In the genomic region with DNA sequence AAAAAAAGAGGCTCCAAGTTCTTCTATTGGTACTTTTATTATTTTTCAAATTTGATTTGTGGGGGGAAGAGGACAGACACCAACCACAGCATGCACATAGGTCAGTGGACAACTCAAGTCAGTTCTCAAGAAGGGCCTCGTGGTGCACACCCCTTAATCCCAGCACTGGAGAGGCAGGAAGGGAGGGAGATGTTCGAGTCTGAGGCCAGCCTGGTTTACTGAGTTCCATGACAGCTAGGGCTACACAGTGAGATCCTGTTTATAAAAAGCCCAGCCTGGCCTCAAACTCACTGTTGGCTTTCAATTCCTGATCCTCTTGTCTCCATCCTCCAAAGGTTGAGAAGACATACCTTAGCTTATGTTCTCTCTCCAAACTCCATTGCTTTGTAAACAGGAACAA, we compare ENCODE assay signal across 26 mouse cellular contexts. TPM values are rescaled to one million over a fixed set of nuclear protein-coding genes. Genes with fewer than 3 reads are reported as not detected.
A peak's percentile ranks its signal among the peaks of the same experiment; 100 is the strongest.
DNase-seq lines count a peak whose midpoint lies in the region; ATAC-seq and TF ChIP-seq lines count a peak whose summit lies in the region.
"Had no signal": no experiment of that assay in that cellular context is flagged by ENCODE, and none has a peak within 500 bp of the region (broad histone marks: within the 10 kb centered on the region; RNA-seq: fewer than 3 reads in every experiment).

No protein-coding gene starts in this region.

- no peaks in the 10 kb centered on the region for H3K4me1 ChIP-seq in intestine, embryonic 15.5 days (replicated peaks)
- no peaks in the 10 kb centered on the region for H3K4me1 ChIP-seq in intestine, postnatal 0 days (replicated peaks; ENCODE audit: control insufficient read depth, insufficient read depth, low read length)
- H3K4me1 ChIP-seq in midbrain, embryonic 11.5 days (ENCODE audit: control insufficient read depth, insufficient read depth, low read length), result no peaks in the 10 kb centered on the region
- peaks cover 4% of the 10 kb centered on the region; the same call in 1 of the 2 replicates for H3K4me1 ChIP-seq in midbrain, embryonic 13.5 days (replicated peaks)
- no peaks in the 10 kb centered on the region for H3K4me1 ChIP-seq in liver, postnatal 0 days (ENCODE audit: insufficient read depth)
- H3K4me1 ChIP-seq: limb, embryonic 12.5 days; neural tube, embryonic 15.5 days; stomach, embryonic 15.5 days had no signal

- no peak overlapping the region for H3K27ac ChIP-seq in intestine, embryonic 15.5 days
- no peak overlapping the region for H3K27ac ChIP-seq in intestine, postnatal 0 days (ENCODE audit: low read depth, low read length)
- no peak overlapping the region for H3K27ac ChIP-seq in midbrain, embryonic 11.5 days (ENCODE audit: low read depth, low read length)
- no peak overlapping the region for H3K27ac ChIP-seq in midbrain, embryonic 13.5 days
- H3K27ac ChIP-seq in liver, postnatal 0 days (ENCODE audit: low read depth), result no peak overlapping the region
- H3K27ac ChIP-seq: layer of hippocampus, adult 2 months; left cerebral cortex, adult 2 months; limb, embryonic 12.5 days; liver, embryonic 14.5 days; neural tube, embryonic 15.5 days; stomach, embryonic 15.5 days had no signal

- TF ChIP-seq EP300 in liver, postnatal 0 days (IDR thresholded peaks at IDR 0.05; ENCODE audit: low read depth), result no peak

- peak; percentile 79 for DNase-seq in midbrain, embryonic 11.5 days (ENCODE audit: low spot score, missing footprints)
- DNase-seq in liver, postnatal 0 days, result no peak
- no peak for DNase-seq in urinary bladder, postnatal 36 days (ENCODE audit: low spot score in 2 of 2)
- no peak for DNase-seq in T-cell, adult 2 months (ENCODE audit: low spot score)
- DNase-seq: adrenal gland, adult 8-10 months; B cell, adult 2 months; cerebellum, adult 9-10 months; kidney, adult 18-20 months; kidney, postnatal 36 days; lung, postnatal 36 days; midbrain, embryonic 14.5 days; retina, postnatal 1 day; right cerebral cortex, postnatal 14 days had no signal

- whole genome bisulfite sequencing in intestine, embryonic 15.5 days, result 64% methylated on average over 2 of the region's 2 CpGs
- WGBS in intestine, postnatal 0 days, result 46% methylated on average over 2 of the region's 2 CpGs
- WGBS in midbrain, embryonic 11.5 days, result 63% methylated on average over 2 of the region's 2 CpGs
- WGBS in midbrain, embryonic 13.5 days, result 58% methylated on average over 2 of the region's 2 CpGs
- WGBS in liver, postnatal 0 days (ENCODE audit: insufficient replicate concordance), result 53% methylated on average over 2 of the region's 2 CpGs

- H3K9ac ChIP-seq in intestine, embryonic 15.5 days, result no peak overlapping the region
- no peak overlapping the region for H3K9ac ChIP-seq in intestine, postnatal 0 days (ENCODE audit: low read depth, low read length)
- no peak overlapping the region for H3K9ac ChIP-seq in midbrain, embryonic 11.5 days (ENCODE audit: low read length)
- H3K9ac ChIP-seq in midbrain, embryonic 13.5 days (replicated peaks), result no peak overlapping the region
- H3K9ac ChIP-seq in liver, postnatal 0 days (replicated peaks), result no peak overlapping the region
- H3K9ac ChIP-seq: limb, embryonic 12.5 days; liver, embryonic 14.5 days; neural tube, embryonic 15.5 days; stomach, embryonic 15.5 days had no signal

- TF ChIP-seq CTCF in intestine, postnatal 0 days (IDR thresholded peaks at IDR 0.05; ENCODE audit: low read depth), result no peak
- no peak for TF ChIP-seq CTCF in liver, postnatal 0 days (IDR thresholded peaks at IDR 0.05; ENCODE audit: low read depth)

- no peaks in the 10 kb centered on the region for H3K27me3 ChIP-seq in intestine, embryonic 15.5 days (replicated peaks)
- no peaks in the 10 kb centered on the region for H3K27me3 ChIP-seq in intestine, postnatal 0 days (replicated peaks; ENCODE audit: control insufficient read depth, insufficient read depth, low read length)
- H3K27me3 ChIP-seq in midbrain, embryonic 11.5 days (ENCODE audit: control insufficient read depth, insufficient read depth, low read length), result no peaks in the 10 kb centered on the region
- H3K27me3 ChIP-seq in midbrain, embryonic 13.5 days, result no peaks in the 10 kb centered on the region
- no peaks in the 10 kb centered on the region for H3K27me3 ChIP-seq in liver, postnatal 0 days (ENCODE audit: insufficient read depth, low read length)
- H3K27me3 ChIP-seq: limb, embryonic 12.5 days; neural tube, embryonic 15.5 days; stomach, embryonic 15.5 days had no signal

- H3K4me2 ChIP-seq in intestine, embryonic 15.5 days (replicated peaks), result no peak overlapping the region
- no peak overlapping the region for H3K4me2 ChIP-seq in intestine, postnatal 0 days (replicated peaks; ENCODE audit: low read depth)
- H3K4me2 ChIP-seq in midbrain, embryonic 11.5 days, result no peak overlapping the region
- H3K4me2 ChIP-seq in midbrain, embryonic 13.5 days (replicated peaks), result no peak overlapping the region
- no peak overlapping the region for H3K4me2 ChIP-seq in liver, postnatal 0 days (ENCODE audit: low read depth, low read length)
- H3K4me2 ChIP-seq: limb, embryonic 12.5 days; neural tube, embryonic 15.5 days; stomach, embryonic 15.5 days had no signal

- H3K36me3 ChIP-seq in intestine, embryonic 15.5 days, result peaks cover 24% of the 10 kb centered on the region
- peaks cover 31% of the 10 kb centered on the region for H3K36me3 ChIP-seq in intestine, postnatal 0 days (ENCODE audit: control insufficient read depth, insufficient read depth)
- peaks cover 17% of the 10 kb centered on the region for H3K36me3 ChIP-seq in midbrain, embryonic 11.5 days (ENCODE audit: control insufficient read depth, insufficient read depth, low read length)
- H3K36me3 ChIP-seq in midbrain, embryonic 13.5 days, result peaks cover 55% of the 10 kb centered on the region
- peaks cover 50% of the 10 kb centered on the region for H3K36me3 ChIP-seq in liver, postnatal 0 days (replicated peaks; ENCODE audit: insufficient read depth, low read length)

- ATAC-seq in intestine, embryonic 15.5 days, result peak; percentile 29; the same call in 1 of the 2 replicates
- no peak for ATAC-seq in intestine, postnatal 0 days
- ATAC-seq in midbrain, embryonic 11.5 days (ENCODE audit: low FRiP score), result no peak
- no peak for ATAC-seq in midbrain, embryonic 13.5 days
- ATAC-seq in liver, postnatal 0 days, result 0 out of 2 replicates have a peak, but pooled peaks have one; percentile 19
- ATAC-seq: forebrain, embryonic 16.5 days; hindbrain, embryonic 16.5 days had no signal

- no peaks in the 10 kb centered on the region for H3K9me3 ChIP-seq in intestine, embryonic 15.5 days
- H3K9me3 ChIP-seq in intestine, postnatal 0 days (ENCODE audit: control insufficient read depth), result no peaks in the 10 kb centered on the region
- H3K9me3 ChIP-seq in midbrain, embryonic 11.5 days (ENCODE audit: control insufficient read depth, low read length), result no peaks in the 10 kb centered on the region
- no peaks in the 10 kb centered on the region for H3K9me3 ChIP-seq in midbrain, embryonic 13.5 days
- H3K9me3 ChIP-seq in liver, postnatal 0 days (ENCODE audit: low read length), result no peaks in the 10 kb centered on the region
- H3K9me3 ChIP-seq: limb, embryonic 12.5 days; megakaryocyte, embryonic 14.5 days; neural tube, embryonic 15.5 days; stomach, embryonic 15.5 days had no signal

- no peak overlapping the region for H3K4me3 ChIP-seq in intestine, embryonic 15.5 days (replicated peaks)
- H3K4me3 ChIP-seq in intestine, postnatal 0 days (ENCODE audit: low read depth, low read length), result no peak overlapping the region
- no peak overlapping the region for H3K4me3 ChIP-seq in midbrain, embryonic 11.5 days (ENCODE audit: low read depth, low read length)
- no peak overlapping the region for H3K4me3 ChIP-seq in midbrain, embryonic 13.5 days (replicated peaks)
- no peak overlapping the region for H3K4me3 ChIP-seq in liver, postnatal 0 days (ENCODE audit: low read depth, low read length)
- H3K4me3 ChIP-seq: erythroblast, embryonic 14.5 days; layer of hippocampus, adult 2 months; left cerebral cortex, adult 2 months; limb, embryonic 12.5 days; megakaryocyte, embryonic 14.5 days; neural tube, embryonic 15.5 days; stomach, embryonic 15.5 days had no signal

RNA-seq across cellular contexts. Expression of gene H3f3a, which starts 12.9 kb away (rescaled TPM):
- polyA plus RNA-seq in intestine, embryonic 15.5 days (2015; fragmentation: Nextera tagmentation; extraction: Ambion mirVana), result 1,771 and 1,977 TPM in 2 replicates
- 1,056 and 1,104 TPM in 2 replicates for polyA plus RNA-seq in intestine, postnatal 0 days (2015; fragmentation: Nextera tagmentation; extraction: Ambion mirVana)
- polyA plus RNA-seq in midbrain, embryonic 11.5 days (2014; fragmentation: Nextera tagmentation; extraction: Ambion mirVana), result 3,662 and 3,728 TPM in 2 replicates
- polyA plus RNA-seq in midbrain, embryonic 13.5 days (2015; fragmentation: Nextera tagmentation; extraction: Ambion mirVana), result 4,178 and 4,302 TPM in 2 replicates
- polyA plus RNA-seq in liver, postnatal 0 days (2015; fragmentation: Nextera tagmentation; extraction: Ambion mirVana), result 1,306 and 1,327 TPM in 2 replicates

RNA-seq across cellular contexts. Expression of gene Sde2, which starts 50.1 kb away (rescaled TPM):
- polyA plus RNA-seq in intestine, embryonic 15.5 days (2015; fragmentation: Nextera tagmentation; extraction: Ambion mirVana), result 31.5 and 31.7 TPM in 2 replicates
- 13.3 and 16.7 TPM in 2 replicates for polyA plus RNA-seq in intestine, postnatal 0 days (2015; fragmentation: Nextera tagmentation; extraction: Ambion mirVana)
- 34.1 and 35.1 TPM in 2 replicates for polyA plus RNA-seq in midbrain, embryonic 11.5 days (2014; fragmentation: Nextera tagmentation; extraction: Ambion mirVana)
- polyA plus RNA-seq in midbrain, embryonic 13.5 days (2015; fragmentation: Nextera tagmentation; extraction: Ambion mirVana), result 28.8 and 33.6 TPM in 2 replicates
- polyA plus RNA-seq in liver, postnatal 0 days (2015; fragmentation: Nextera tagmentation; extraction: Ambion mirVana), result 11.5 and 11.8 TPM in 2 replicates

Comparison
In these comparisons a context has a peak if more than half of its experiments do, and no peak if none do; other contexts are left out.
1. ATAC-seq: peak in intestine, embryonic 15.5 days (single experiment) and liver, postnatal 0 days (single experiment); none in intestine, postnatal 0 days (single experiment), midbrain, embryonic 11.5 days (single experiment) and midbrain, embryonic 13.5 days (single experiment).